Mouse (Mus musculus) adrenal gland, adult 18-20 months (tissue): ENCODE results near the gene Hook2. TPM values are rescaled to one million over a fixed set of nuclear protein-coding genes. Genes with fewer than 3 reads are reported as not detected.

ENCODE experiments used
- DNase-seq, 2 experiments: peaks; one replicate each; pipeline ENCODE4 v3.0.0; 2021 to 2022; ENCODE audit warnings: low spot score in 2 of 2
- long read RNA-seq, 2 experiments: library from polyadenylated mRNA; stranded (forward); transcript quantifications; one replicate each; pipeline ENCODE4 v2.0.0; 2021
- total RNA-seq, 2 experiments: library from RNA; stranded (reverse); gene quantifications; 1 replicate in 1 of 2; 2 replicates in 1 of 2; pipeline ENCODE4 v1.2.3; 2021

Gene Hook2
- 1 to 10 TPM; 6.3 to 7.2 TPM for total RNA-seq
- long read RNA-seq, experiment 1, transcript Hook2-201 (22 exons, 2,580 nt), result major isoform, 9 of 18 reads
- long read RNA-seq, experiment 1, partial matches to known transcripts, result 2 of 18 reads
- long read RNA-seq, experiment 1, other reads (novel, unspliced or antisense), result 7 of 18 reads
- long read RNA-seq, experiment 2, transcript Hook2-201 (22 exons, 2,580 nt), result major isoform, 19 of 27 reads
- long read RNA-seq, experiment 2, partial matches to known transcripts, result 0 of 27 reads
- long read RNA-seq, experiment 2, other reads (novel, unspliced or antisense), result 8 of 27 reads

DNA sequence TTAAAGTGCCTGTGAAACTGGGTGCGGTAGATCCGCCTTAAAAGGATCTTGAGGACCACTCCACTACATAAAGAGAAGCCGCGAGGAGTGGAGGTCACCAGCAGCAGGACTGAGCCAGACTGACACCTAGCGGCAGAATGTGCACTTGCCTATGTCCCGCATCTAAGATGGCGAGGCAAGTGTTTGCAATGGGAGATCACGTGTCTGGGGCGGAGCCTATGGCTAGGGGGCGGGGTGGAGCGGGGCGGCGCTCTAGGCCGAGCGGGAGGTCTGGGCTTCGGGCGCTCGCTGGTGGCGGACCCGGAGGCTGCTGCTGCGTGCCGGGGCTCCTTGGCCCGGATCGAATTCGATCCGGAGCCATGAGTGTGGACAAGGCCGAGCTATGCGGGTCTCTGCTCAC lies at the start of gene Hook2:
Gene Hook2, plus strand, starts transcription at position 255 of the 400 bp plus-strand sequence.
- peak; percentile 93 for DNase-seq

DNA sequence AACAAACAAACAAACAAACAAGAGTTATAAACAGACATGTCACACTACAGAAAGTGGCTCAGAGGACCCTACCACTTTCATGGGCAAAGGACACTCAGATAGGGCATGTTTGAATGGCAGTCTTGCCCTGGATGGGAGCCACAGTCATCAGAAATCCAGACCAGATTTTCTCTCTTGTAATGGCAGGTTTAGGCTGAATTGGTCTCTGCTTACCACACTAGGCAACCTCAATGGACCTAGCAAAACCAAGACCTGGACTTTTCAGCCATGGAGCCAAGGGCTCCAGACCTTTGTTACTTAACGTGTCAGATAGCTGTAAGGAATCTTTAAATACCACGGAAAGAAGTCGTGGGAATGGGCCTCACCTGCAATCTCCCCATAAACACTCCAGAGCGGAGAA lies 46.7 kb upstream of the Hook2 start:
- DNase-seq, result no peak

DNA sequence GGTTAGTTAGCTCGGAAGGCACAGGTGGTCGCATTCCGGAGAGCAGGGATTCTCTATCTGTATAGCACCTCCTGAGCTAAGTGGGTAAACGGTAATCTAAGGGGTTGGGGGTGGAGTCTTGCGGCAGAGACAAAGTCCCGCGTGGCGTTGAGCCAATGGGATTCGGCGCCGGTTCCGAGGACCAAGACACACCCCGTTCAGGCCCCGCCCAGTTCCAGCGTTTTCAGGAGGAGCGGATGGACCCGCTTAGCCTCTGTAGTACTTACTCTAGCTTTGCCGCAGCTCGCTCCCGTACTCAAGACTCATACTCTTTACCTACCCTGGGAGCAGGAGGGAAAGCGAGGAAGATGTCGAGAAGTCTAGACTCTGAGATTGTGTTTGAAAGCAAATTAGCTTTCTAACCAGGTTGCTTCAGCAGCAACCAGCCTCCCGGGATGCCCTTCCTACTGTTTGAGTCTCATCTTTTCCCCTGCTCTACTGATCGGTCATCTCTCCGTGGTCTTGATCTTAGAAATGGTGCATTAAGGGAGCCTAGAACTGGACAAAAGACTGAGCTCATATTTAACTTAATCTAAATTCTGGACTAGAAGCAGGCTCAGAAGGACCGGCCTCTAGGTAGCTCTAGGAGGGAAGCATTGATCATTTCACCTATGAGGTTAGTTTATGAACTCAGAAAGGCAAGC lies 45.8 kb upstream of the Hook2 start:
- no peak for DNase-seq

DNA sequence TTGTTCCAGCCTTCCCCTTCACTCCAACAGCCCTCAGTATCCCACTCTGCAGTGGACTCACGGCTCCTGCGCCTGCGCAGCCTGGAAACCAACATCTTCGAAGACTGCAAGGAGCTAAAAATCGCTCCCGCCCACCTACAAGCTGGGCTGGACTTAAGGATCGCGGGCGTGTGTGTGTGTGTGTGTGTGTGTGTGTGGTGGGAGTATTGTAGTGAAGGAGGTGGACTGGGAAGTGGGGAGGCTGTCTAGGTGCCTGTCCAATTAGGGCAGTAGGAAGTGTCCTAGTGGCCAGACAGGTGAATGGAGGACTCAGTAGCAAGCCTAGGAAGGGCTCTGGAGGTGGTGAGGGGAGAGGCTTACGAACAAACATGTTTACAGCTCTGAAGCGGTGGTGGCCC lies 45.2 kb upstream of the Hook2 start:
- DNase-seq, result no peak

DNA sequence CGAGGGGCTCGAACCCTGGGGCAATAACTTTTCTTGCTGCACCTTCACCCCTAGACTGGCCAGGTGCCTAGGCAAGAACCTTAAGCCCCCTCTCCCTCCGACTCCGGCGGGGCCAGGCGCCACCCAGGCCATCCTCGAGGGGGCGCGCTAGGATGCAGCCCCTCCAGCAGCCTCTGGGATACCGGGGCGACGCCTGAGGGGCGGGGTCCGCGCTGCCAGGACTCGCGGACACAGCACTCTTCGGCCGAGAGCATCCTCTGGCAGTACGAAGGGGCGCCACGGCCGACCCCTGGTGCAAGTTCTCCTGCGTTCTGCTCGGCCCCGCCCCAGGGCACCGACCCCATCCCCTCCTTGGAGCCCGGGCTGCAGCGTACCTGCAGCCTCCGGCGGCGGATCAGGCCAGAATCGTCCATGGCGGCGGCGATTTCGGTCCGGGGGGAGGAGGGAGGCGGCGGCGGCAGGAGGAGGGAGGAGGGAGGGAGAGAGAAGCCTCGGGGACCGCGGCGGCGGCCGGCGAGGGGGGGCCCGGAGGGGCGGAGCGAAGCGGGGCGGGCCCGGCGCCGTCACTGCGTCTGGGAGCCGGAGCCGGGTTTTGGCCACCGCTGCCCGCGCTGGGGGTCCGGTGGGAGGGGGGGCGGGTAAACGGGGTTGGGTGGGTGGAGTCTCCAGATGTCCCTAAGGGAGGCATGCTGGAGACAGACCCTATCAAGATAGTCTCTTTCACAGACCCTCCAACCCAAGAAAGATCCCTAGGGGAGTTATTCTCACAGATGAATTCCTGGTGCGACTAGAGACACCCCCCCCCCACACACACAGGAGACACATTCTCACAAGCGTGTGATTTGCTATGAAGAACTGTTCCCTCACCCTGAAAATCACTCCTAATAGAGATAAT lies 44.5 kb upstream of the Hook2 start:
- DNase-seq, result peak in 1 of 2 experiments; percentile 32

DNA sequence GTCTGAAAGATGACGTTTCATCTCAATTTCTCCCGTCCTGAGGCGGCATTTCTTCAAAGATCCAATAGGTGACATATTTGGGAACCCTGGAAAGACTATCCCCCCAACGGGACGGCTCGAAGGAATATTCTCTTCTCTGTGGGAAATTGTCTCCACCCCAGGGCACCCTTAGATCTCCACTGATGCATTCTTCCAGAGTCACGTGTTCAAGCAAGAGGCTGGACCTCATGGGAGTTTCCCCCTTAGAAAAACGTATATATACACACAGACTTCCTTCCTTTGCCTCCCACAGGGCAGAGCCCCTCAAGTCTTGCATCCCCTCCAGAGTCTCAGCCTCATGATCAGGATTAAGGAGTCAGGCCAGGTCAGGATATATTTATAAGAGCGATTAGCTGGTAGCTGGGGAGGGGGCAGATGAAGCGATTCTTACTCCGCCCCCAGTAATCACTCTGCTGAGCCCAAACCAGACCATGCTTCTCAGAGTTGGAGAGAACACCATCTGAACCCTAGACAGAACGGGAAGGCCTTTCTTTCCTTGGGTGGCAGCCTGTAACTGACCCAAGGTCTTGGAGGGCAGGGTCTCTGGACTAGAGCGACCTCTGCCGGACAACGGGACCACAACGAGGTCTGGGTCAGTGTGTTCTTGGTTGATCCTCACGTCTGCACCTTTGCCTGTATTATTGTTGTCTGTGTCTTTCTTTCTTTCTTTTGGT lies 43.7 kb upstream of the Hook2 start, which contains the start of gene Rtbdn:
Gene Rtbdn, plus strand, starts transcription at position 464 of the 713 bp plus-strand sequence.
- DNase-seq, result no peak

DNA sequence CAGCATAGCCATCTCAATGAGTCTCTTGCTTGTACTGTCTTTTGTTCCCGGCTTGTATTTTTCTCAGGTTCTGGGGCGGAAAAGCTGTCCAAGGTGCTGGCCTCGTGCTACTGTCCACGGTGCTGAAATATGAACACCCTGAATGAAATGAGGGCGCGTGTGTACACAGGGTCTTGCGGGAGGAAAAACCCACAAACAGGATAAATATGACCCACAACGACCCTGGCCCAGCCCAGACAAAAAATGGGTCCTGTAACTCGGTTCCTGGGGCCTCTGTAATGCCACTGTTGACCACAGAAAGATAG lies 43.2 kb upstream of the Hook2 start:
- DNase-seq, result peak; percentile 39 to 57

DNA sequence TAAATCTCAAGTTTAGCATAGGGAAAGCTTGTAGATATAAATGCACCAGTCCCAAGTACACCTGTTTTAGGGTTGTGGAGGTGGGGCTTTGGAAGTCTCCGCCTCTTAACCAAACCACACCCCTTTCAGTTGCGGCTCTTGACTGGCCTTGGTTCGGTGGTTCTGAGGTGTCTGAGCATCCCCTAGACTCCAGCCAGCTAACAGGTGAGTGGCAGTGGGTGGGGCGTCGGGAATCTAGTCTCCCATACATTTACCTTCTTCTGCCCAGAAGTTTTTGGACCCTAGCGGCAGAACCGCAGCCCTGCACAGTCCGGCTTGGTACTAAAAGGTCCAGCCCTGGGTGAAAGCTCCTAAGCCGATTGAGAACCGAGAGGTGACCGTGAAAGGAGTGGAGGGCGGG lies 40.6 kb upstream of the Hook2 start:
- DNase-seq, result no peak

DNA sequence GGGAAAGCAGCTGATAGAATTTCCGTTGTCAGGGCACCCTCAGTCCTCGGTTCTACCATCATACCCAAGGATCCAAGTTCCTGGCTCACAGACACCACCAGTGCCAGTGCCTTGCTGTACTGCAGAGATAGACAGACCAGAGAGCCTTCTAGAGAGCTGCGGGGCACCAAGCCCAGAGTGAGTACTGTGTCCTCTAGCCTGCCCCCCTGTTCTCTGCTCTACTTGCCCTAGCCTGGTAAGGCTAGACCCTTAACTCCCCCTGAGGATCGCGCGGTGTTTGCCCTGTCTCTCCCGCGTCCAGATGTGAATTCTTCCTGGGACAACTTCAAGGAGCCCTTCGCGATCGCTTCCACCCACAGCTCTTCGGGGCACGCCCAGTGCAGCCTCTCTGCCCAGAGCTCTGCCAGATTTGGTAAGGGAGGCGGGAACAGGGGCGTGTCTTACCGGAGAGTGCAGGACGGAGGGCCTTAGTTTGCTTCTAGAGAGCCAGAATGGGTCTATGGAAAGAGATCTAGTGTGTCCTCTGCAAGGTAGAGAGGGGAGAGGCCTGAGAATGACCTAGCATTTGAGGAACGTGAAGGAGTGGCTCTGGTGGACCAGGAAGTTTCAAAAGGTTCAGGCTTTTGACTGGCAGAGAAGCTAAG lies 37.7 kb upstream of the Hook2 start:
- DNase-seq, result peak in 1 of 2 experiments; percentile 56

DNA sequence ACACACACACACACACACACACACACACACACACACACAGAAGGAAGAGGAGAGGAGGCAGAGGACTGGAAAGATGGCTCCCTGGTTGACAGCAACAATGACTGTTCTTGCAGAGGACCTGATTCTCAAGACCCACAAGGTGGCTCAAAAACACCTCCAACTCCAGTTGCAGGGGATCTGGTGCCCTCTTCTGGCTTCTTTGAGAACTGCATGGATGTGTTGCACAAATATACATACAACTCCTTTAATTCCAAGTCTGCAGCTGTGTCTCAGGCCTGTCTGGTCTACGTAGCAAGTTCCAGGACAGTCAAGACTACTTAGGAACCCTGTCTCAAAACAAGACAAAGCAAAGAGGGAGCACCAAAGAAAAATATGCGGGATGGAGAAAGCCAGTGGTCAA lies 33.6 kb upstream of the Hook2 start:
- peak in 1 of 2 experiments; percentile 62 for DNase-seq

DNA sequence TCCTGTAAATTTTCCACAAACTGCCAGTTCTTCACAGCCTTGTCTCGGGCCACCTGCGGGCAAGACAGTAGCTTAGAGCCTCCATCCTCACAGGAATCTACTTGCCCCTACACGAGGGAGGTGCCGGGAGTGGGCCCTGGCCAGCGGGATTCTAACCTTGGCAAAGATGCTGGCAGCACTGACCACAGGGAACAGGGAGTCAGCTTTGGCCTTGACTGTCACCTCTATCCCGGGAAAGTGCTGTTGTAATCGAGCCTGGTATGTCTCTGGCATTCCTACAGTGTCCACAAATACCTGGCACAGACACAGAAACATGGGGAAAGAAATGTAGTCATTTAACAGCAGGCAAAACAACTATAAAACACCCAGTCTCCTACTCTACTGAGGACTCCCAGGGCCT lies 30.6 kb upstream of the Hook2 start:
- DNase-seq, result no peak

DNA sequence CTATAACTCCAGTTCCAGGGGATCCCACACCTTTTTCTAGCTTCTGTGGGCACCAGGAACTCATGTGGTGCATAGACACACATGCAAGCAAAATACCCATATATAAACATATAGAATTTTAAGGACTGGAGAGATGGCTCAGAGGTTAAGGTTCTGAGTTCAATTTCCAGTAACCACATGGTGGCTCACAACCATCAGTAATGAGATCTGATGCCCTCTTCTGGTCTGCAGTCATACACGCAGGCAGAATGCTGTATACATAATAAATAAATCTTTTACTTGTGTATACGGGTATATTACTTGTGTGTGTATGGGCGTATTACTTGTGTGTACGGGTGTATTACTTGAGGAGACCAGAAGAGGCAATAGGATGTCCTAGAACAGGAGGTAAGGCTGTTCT lies 26.5 kb upstream of the Hook2 start:
- DNase-seq, result no peak

DNA sequence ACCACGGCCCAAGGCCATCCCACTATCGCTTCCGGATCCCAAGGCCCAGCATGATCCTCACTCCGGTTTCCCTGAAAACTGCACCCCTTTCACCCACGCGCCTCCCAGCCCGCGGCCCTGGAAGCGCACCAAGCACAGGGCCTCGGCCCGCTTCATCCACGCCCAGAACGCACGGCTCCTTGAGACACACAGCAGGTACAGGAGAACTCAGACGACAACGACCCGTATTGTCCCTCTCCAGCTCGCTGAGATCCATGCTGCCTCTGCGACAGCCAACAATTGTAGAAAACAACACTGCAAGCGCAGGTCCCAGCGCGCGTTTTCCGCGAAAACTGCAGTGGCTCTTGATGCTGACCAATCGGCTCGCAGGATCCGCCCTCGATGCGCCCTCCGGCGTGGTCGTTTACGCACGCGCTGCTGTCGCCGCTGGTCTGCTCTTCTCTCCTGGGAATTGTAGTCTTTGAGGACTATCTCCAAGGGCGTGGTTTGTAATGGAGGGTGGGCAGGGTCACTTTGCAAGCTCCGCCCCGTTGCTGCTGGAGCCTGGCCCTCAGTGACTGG lies 24.6 kb upstream of the Hook2 start:
- peak; percentile 80 to 84 for DNase-seq

DNA sequence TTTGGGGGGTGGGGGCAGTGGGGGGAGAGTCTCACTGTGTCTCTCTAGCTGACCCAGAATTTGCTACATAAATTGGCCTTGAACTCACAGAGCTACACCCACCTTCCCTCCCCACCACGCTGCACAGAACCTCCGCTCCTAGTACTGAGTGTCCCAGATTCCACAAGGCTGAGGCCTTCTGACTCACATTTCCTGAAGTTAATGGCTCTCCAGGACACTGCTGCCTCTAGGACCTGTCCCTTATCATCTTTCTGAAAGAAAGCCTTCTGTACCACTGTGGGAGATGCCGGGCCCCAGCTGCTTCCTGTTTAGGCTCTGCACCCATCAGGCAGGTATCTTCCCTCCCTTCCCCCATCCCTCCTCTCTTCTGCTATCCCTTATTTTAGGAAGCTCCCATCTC lies 23.8 kb upstream of the Hook2 start:
- peak in 1 of 2 experiments; percentile 31 for DNase-seq

DNA sequence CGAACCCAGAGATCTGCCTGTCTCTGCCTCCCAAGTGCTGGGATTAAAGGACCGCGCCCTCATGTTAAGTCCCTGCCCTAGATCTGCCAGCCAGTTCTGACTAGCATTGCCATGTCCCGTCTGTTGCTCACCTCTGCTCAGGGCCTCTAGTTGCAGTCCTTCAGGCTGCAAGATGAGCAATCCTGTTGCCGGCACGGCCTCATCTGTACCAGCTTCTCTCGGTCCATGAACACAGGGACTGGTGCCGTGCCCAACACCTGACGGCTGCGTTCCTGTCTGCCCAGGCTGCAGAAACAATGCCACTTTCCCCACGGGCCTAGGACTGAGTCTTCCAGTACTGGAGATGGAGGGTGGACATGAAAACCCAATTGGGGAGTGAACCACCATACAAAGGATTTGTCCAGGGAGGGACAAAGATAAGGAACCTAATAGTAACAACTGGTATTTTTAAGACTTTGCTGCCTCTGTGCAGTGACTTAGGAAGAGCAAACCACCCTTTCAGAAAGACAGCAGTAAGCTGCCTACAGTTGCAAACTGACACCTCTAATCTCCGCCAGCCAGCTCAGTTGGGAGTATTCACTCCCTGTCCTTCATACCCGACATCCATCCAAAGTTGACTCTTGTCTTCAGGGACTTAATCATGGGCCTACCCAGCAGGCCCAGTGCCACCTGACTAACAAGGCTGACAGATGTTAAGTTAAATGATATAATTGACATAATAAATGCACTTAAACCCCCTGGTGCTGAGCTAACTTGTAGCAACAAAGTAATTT lies 22.7 kb upstream of the Hook2 start:
- peak in 1 of 2 experiments; percentile 23 for DNase-seq

DNA sequence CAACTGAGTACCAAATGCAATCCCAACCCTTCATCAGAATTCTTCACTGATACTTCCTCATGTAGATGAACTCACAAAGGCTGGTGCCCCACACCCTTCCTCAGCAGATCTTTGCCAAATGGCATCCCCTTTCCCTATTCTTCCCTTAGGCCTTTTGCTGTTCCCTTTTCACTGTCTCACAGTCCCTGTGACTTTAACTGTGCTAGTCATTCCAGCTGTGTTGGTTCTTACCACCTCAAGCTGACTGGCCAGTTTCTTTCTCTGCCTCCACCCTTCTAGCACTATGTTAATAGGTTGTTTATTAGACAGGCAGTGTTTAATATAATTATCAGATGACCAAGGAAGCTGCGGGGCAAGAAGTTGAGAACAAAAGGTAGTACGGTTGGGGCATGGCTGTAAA lies 21.8 kb upstream of the Hook2 start:
- peak in 1 of 2 experiments; percentile 5 for DNase-seq

DNA sequence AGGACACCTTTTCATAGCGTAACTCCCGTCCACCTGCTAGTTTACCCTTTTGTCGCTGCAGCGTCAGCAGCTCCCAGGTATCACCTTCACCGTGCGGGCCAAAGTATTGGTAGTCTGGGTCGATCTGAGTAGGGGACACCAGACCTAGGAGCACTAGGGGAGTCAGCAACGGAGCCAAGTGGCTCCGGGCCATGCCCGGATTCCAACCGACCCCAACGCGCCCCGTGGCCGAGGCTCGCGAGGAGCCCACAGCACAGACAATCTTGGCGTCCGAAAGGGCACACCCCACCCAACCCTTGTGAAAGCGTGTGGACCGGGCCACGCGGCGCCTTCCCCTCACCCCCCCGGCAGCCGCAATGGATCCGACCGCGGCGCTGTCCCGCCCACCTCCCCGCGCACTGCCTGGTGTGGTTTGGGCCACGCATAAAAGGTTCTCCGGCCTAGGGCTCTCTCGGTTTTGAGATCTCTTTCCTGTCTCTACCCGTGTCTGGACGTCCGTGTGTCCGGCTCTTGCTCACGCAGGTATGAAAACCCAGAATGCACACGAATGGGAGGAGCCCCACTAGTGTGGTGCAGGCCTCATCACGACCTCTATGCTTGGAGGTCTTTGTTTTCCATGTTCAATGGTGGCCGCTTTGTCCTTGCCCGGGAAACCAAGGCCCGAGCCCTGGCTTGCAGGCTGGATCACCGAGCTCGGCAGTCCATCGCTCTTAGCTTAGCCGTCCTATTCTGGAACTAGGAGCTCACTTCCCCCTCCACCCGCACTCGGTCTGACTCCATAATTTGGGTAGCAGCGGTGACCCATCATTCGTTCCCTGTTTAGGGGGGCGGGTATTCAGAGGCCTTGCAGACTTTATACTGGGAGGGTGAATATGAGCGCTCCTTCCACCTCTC lies 20.9 kb upstream of the Hook2 start, which contains the start of the genes Gm49661, Prdx2 and Rnaseh2a:
Gene Gm49661, minus strand, starts transcription at position 193 of the 894 bp plus-strand sequence.
Gene Prdx2, plus strand, starts transcription at position 347 of the 894 bp plus-strand sequence.
Gene Rnaseh2a, minus strand, starts transcription at position 527 of the 894 bp plus-strand sequence.
- peak; percentile 74 for DNase-seq

DNA sequence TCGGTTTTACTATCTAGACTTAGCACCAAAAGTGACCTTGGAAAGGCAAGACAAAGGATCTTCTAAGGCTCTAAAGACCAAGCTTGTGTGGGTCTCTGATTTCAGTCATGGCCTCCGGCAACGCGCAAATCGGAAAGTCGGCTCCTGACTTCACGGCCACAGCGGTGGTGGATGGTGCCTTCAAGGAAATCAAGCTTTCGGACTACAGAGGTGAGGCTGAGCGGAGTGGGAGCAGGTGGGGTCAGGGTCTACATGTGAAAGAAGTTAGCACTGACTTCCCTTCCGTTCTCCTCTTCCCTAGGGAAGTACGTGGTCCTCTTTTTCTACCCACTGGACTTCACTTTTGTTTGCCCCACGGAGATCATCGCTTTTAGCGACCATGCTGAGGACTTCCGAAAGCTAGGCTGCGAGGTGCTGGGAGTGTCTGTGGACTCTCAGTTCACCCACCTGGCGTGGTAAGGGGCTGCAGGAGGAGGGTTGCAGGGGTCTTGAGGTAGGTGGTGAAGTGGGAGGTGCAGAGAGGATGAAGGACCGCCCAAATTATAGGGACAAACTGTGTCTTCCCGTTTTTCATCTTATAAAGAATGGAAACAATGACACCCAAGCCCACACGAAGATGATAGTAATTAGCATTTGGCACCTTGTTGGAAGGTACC lies 20.1 kb upstream of the Hook2 start:
- DNase-seq, result no peak
